Mouse (Mus musculus): ENCODE measurements at regions not wholly inside any gene's neighbourhood (a gene's known extent, or its start where the extent isn't known, plus 50 kb on each side); places are given as distances from the start of the nearest gene placed in this dataset.
"Not testable (repeated sequence)": the region's sequence is repeated elsewhere in the genome, so short reads cannot be mapped to it uniquely, and the experiment has no call there.

DNA sequence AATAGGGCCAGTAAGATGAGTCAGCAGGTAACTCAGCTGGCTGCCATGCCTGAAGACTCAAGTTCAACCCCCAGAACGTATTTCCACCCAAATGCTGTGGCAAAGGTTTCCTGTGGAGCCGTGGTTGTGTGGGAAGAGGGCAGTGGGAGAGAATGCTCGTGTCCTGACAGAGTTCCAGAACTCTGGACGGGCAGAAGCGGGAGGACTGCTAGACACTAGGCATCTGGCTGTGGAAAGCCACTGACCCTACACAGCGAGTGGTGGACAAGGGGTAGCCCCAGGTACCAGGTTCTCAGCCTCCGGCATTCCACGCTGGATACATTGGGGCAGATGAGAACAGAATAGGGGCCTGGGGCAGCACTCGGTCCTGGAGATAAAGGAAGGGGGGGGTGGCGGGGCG, 69.6 kb upstream of the Acsl3 start:
- Histone ChIP-seq H3K9ac (no peak overlapping the region), H3K4me2 (no peak overlapping the region), H3K36me3 (ENCODE audit: insufficient read depth) (no peaks in the 10 kb centered on the region), H3K9me3 (ENCODE audit: low read depth, low read length) (no peaks in the 10 kb centered on the region), H3K27me3 (ENCODE audit: insufficient read depth, low read length) (no peaks in the 10 kb centered on the region), H3K4me1 (ENCODE audit: insufficient read depth) (no peaks in the 10 kb centered on the region), H3K4me3 (ENCODE audit: low read depth, low read length) (no peak overlapping the region), H3K27ac (ENCODE audit: low read depth) (no peak overlapping the region)
- DNase-seq: no peak
- TF ChIP-seq CTCF (IDR thresholded peaks at IDR 0.05; ENCODE audit: low read depth): no peak
- 79% methylated on average over 11 of the region's 11 CpGs for WGBS
- ATAC-seq (ENCODE audit: insufficient read depth): no peak

DNA sequence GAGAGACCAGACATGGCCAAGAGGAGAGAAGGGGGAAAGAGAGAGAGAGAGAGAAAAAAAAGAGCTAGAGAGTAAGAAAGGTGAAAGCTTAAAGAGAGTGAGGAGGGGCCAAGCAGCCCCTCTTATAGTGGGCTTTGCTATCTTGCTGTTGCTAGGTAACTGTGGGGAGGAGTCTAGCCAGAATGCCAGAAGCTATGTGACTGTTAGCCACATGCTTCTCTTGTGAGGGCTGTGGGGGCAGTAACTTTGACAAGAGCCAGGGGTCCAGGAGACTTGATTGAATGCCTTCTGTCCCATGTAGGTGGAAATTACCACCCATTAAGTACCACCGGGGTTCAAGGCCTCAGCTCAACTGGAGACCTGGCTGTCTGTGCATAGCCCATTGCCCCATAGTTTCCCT, 69.0 kb upstream of the Acsl3 start:
- 39% methylated on average over 1 of the region's 1 CpGs for WGBS
- not testable (repeated sequence) for H3K9me3 ChIP-seq (ENCODE audit: low read depth, low read length); H3K4me2 ChIP-seq; H3K36me3 ChIP-seq (ENCODE audit: insufficient read depth); ATAC-seq (ENCODE audit: insufficient read depth); H3K9ac ChIP-seq; H3K27me3 ChIP-seq (ENCODE audit: insufficient read depth, low read length); H3K4me3 ChIP-seq (ENCODE audit: low read depth, low read length); H3K27ac ChIP-seq (ENCODE audit: low read depth); DNase-seq; H3K4me1 ChIP-seq (ENCODE audit: insufficient read depth)

DNA sequence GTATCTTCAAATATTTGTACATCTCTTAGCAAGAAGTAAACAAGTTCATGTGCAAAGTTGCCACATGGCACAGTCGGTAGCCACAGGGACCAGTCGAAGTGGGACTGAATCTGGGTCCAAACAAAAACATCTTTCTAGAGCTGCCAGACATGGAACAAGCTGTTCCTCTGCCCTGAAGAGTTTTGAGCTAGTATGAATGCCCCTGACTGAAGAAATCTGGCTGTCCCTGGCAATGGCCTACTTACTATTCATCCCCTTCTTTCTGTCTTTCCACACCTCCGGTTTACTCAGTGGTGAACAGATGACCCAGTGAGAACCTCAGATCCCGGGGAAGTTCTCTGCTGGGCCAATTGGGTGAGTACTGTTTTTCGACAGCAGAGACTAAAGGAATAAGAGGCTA, 67.1 kb upstream of the Acsl3 start:
- Histone ChIP-seq H3K27ac (ENCODE audit: low read depth) (no peak overlapping the region), H3K9me3 (ENCODE audit: low read depth, low read length) (no peaks in the 10 kb centered on the region), H3K9ac (no peak overlapping the region), H3K4me2 (no peak overlapping the region), H3K4me3 (ENCODE audit: low read depth, low read length) (no peak overlapping the region), H3K4me1 (ENCODE audit: insufficient read depth) (no peaks in the 10 kb centered on the region), H3K27me3 (ENCODE audit: insufficient read depth, low read length) (no peaks in the 10 kb centered on the region), H3K36me3 (ENCODE audit: insufficient read depth) (no peaks in the 10 kb centered on the region)
- TF ChIP-seq CTCF (IDR thresholded peaks at IDR 0.05; ENCODE audit: low read depth): no peak
- DNase-seq: no peak
- no peak for ATAC-seq (ENCODE audit: insufficient read depth)
- 70% methylated on average over 5 of the region's 5 CpGs for WGBS

DNA sequence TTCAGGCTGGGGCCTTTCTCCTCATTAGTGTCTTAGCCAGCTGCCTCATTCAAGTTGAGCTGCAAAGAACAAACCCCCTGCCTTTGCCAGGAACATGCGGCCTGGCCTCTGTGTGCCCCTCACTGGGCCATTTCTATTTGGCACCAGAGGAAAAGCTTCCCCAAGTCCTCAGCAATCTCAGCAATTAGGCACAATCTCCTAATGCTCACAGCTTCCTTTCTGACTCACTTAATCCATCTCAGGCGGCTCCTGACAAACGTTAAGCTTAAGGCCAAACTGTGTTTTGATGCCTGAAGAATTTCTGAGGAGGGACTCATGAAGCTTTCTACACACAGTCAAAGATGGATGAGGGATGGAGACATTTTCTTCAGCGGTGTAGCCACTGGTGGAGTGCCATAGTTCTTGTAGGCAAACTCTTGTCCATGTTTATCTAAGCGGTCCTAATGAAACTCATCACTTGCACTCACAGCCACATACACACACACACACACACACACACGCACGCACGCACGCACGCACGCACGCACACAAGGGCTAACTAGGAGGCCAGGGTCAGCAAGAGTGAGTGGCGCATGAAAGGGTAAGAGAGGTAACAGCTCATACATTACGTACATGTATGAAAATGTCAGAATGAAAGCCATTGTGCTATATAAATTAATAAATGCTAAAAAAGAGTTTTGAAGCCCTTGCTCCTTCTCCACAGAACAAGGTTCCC, 63.5 kb upstream of the Acsl3 start:
- Histone ChIP-seq H3K36me3 (ENCODE audit: insufficient read depth) (no peaks in the 10 kb centered on the region), H3K9ac (no peak overlapping the region), H3K4me2 (no peak overlapping the region), H3K4me1 (ENCODE audit: insufficient read depth) (no peaks in the 10 kb centered on the region), H3K9me3 (ENCODE audit: low read depth, low read length) (no peaks in the 10 kb centered on the region), H3K27ac (ENCODE audit: low read depth) (peak overlapping the region; percentile 2; the same call in 1 of the 2 replicates), H3K4me3 (ENCODE audit: low read depth, low read length) (no peak overlapping the region), H3K27me3 (ENCODE audit: insufficient read depth, low read length) (no peaks in the 10 kb centered on the region)
- no peak for TF ChIP-seq CTCF (IDR thresholded peaks at IDR 0.05; ENCODE audit: low read depth)
- DNase-seq: peak; percentile 71
- 44% methylated on average over 14 of the region's 14 CpGs for WGBS
- ATAC-seq (ENCODE audit: insufficient read depth): peak; percentile 86

DNA sequence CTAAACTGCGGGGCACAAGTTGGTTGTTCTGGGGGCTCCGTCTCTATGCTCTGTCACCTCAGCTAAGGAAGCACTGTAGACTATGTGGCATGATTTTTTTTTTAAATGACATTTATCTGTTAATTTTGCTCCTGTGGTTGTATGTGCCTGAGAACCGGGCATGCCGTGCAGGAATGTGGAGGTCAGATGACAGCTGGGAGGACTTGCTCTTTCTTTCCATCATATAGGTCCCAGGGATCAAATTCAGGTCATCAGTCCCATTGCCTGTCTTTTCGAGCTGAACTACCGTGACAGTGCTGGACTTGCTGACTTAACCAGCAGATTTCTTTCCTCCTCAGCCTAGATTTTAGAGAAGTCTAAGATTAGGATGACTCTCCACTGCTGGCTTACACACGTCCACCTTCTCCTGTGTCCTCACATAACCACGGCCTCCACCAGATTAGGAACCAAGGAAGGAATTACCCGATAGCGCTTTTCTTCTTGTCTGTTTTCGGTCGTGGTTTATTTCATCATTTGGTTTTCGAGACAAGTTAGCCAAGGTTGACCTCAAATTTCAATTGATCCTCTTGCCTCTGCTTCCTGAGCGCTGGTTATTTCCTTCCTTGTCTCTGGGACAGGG, 62.0 kb upstream of the Acsl3 start:
- no peak overlapping the region; the same call in 1 of the 2 replicates for H3K27ac ChIP-seq (ENCODE audit: low read depth)
- DNase-seq: no peak
- TF ChIP-seq CTCF (IDR thresholded peaks at IDR 0.05; ENCODE audit: low read depth): no peak

DNA sequence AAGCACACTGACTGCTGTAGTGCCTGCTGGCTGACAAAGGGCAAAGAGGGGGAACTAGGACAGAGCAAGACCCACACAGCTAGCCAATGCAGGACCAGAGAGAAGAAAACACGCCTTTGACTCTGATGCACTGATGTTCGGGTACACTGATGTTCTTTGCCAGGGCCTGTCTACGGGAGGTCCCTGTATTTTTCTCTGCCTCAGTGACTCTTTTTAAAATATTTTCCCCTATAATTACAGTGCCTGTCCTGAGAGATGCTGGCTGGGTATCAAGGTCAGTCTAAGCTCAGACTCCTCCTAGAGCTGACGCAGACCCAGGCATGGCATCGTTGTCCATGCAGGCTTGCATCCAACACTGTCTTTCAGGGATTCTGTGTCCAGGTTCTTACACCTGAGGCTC, 59.1 kb upstream of the Acsl3 start:
- ATAC-seq (ENCODE audit: insufficient read depth): no peak
- Histone ChIP-seq H3K4me1 (ENCODE audit: insufficient read depth) (no peaks in the 10 kb centered on the region), H3K27ac (ENCODE audit: low read depth) (no peak overlapping the region), H3K9ac (no peak overlapping the region), H3K9me3 (ENCODE audit: low read depth, low read length) (no peaks in the 10 kb centered on the region), H3K4me2 (no peak overlapping the region), H3K4me3 (ENCODE audit: low read depth, low read length) (no peak overlapping the region), H3K36me3 (ENCODE audit: insufficient read depth) (no peaks in the 10 kb centered on the region), H3K27me3 (ENCODE audit: insufficient read depth, low read length) (no peaks in the 10 kb centered on the region)
- DNase-seq: no peak
- WGBS: 71% methylated on average over 5 of the region's 5 CpGs
- TF ChIP-seq CTCF (IDR thresholded peaks at IDR 0.05; ENCODE audit: low read depth): no peak

More for the DNA sequence above, 62.0 kb upstream of the Acsl3 start:
- no peak overlapping the region for H3K4me2 ChIP-seq
- H3K36me3 ChIP-seq (ENCODE audit: insufficient read depth): no peaks in the 10 kb centered on the region
- no peaks in the 10 kb centered on the region for H3K27me3 ChIP-seq (ENCODE audit: insufficient read depth, low read length)
- H3K9ac ChIP-seq: no peak overlapping the region
- WGBS: 67% methylated on average over 14 of the region's 14 CpGs
- ATAC-seq (ENCODE audit: insufficient read depth): no peak
- H3K4me3 ChIP-seq (ENCODE audit: low read depth, low read length): no peak overlapping the region
- H3K4me1 ChIP-seq (ENCODE audit: insufficient read depth): no peaks in the 10 kb centered on the region
- no peaks in the 10 kb centered on the region for H3K9me3 ChIP-seq (ENCODE audit: low read depth, low read length)

DNA sequence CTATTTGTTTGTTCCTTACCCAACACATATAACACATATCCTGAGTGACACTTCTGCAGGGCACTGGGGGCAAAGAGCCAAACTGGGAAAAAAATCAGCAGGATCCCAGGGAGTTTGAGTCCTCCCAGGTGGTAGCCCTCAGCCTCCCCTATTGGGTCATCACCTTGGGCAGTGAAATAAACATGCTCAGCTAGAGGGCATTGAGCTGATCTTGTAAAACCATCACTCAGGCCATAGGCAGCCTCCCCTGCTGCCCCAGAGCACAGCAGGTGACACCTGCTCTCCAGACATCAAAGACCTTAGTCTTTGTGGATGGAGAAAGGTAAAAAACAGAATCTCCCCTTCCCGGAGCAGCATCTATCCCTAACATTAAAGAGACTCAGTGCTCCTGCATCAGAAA, 57.0 kb upstream of the Acsl3 start:
- no peaks in the 10 kb centered on the region for H3K27me3 ChIP-seq (ENCODE audit: insufficient read depth, low read length)
- WGBS: 13% methylated on average over 1 of the region's 1 CpGs
- H3K27ac ChIP-seq (ENCODE audit: low read depth): no peak overlapping the region
- no peaks in the 10 kb centered on the region for H3K9me3 ChIP-seq (ENCODE audit: low read depth, low read length)
- H3K4me3 ChIP-seq (ENCODE audit: low read depth, low read length): no peak overlapping the region
- H3K4me1 ChIP-seq (ENCODE audit: insufficient read depth): no peaks in the 10 kb centered on the region
- no peak overlapping the region for H3K9ac ChIP-seq
- no peak overlapping the region for H3K4me2 ChIP-seq
- DNase-seq (no peak), ATAC-seq (ENCODE audit: insufficient read depth) (no peak)
- TF ChIP-seq CTCF (IDR thresholded peaks at IDR 0.05; ENCODE audit: low read depth): no peak
- no peaks in the 10 kb centered on the region for H3K36me3 ChIP-seq (ENCODE audit: insufficient read depth)
